Mouse (Mus musculus): ENCODE data around the gene Tmprss9. TPM values are rescaled to one million over a fixed set of nuclear protein-coding genes. Genes with fewer than 3 reads are reported as not detected.

The Tmprss9 gene
- total RNA-seq, 2 experiments from 2014 or later, result 0.12 to 0.26 TPM

DNA sequence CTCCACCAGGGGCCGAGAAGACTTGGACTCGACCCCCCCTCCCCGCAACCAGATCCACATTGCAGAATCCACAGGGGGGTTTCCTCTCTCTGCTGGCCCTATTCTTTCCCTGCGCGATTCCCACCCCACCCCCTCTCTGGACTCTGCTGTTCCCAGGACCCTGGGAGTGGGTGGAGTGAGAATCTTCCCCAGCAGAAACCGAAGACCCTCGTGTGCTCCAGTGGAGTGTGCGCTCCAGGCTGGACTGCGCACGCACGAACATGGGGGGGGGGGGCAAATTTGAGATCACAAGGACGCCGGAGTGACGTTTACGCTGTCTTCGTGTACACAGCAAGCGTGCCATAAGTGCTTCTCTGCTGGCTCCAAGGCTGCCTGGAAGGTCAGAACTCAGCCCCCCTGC lies 64.0 kb downstream of the Tmprss9 start:
- DNase-seq (ENCODE audit: low spot score in 2 of 2), result no peak

DNA sequence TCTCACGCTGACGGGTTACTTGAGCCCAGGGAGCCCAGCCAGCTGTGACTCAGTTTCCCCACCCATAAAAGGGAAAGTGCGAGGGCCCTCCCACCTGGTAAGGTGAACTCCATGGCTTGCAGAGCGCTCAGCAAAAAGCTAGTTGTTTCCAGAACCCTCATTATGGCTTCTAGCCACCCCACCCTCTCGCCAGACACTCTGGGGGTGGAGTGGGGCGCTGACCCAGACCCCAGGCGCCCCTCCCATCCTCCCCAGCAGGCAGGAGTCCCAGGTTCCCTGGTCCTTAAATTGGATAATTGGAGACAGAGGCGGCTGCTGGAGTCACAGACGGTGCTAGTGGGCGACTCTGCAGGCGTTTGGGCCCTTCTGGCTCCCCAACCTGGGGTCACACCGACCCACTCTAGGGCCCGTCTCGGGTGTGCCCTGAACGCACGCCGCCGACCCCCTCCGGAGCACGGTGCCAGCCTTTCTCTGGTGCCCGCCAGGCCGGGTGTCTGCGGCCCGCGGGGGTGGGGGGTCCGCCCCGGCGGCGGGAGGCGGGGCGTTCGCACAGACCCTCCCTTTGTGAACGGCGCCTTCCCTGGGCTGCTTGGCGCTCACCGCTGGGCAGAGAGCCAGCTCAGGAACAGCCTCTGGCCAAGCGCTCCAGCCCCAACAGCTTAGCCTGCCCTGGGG lies 64.6 kb downstream of the Tmprss9 start:
- no peak for DNase-seq (ENCODE audit: low spot score in 2 of 2)

DNA sequence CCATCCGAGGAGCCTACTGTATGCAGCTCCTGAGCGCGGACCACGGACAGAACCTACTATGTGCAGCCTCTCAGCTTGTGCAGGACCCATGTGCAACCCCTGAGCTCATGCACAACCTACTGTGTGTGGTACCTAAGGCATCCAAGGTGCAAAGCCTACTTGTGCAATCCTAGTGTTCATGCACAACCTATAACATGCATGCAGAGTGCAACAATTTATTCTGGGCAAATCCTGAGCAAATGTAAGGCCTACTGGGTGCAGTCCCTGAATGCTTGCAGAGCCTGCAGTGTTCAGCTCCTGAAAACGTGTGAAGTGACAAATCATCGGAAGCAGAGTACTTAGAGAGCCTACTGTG lies 65.1 kb downstream of the Tmprss9 start:
- DNase-seq (ENCODE audit: low spot score in 2 of 2), result no peak

DNA sequence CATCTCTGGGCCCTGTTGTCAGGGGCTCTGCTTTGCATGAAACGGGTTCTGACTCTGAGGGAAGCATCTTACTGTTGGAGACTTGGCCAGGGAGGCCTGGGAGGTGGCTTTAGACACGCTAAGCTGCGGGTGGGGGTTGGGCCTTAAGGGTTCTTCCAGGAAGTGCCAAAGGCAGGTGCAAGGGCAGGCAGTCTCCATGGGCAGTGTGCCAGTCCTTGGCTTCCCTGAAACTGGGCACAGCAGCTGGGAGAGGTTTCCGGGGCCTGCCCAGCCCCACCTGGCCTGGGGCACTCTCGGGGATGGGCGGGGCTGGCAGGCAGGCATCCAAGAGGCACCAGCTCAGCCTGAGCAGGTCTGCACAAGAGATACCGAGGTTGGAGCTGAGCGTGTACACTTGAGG lies 66.0 kb downstream of the Tmprss9 start:
- DNase-seq (ENCODE audit: low spot score in 2 of 2), result no peak

DNA sequence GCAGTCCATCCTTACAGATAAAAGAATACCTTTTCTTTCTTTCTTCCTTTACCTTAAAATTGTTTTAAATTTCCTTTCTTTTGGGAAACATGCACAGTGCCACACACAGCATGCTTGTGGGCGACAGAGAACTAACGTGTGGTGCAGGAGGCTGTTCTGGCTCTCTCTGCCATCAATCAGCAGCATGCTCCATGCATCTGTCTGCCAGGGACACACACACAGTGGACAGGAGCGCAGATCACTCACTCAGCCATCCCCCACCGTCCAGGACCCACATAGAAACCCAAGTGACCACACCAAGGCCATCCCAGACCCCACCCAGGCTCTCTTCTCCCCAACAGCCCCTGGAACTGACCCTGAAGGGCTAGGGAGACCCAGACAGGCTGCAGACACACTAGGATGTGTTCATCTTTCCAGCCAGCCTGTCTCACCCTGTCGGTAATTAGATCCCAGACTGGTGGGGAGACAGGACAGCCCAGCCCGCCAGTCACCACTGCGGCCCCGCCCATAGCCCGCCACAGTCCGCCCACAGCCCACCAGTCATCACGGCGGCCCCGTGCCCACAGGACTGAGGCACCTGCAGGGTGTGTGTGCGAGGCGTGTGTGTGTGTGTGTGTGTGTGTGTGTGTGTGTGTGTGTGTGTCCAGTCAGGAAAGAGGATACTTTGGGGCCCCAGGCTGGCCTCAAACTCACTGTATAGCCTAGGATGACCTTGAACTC lies 67.3 kb downstream of the Tmprss9 start:
- DNase-seq (ENCODE audit: low spot score in 2 of 2), result peak in 1 of 2 experiments; percentile 11

DNA sequence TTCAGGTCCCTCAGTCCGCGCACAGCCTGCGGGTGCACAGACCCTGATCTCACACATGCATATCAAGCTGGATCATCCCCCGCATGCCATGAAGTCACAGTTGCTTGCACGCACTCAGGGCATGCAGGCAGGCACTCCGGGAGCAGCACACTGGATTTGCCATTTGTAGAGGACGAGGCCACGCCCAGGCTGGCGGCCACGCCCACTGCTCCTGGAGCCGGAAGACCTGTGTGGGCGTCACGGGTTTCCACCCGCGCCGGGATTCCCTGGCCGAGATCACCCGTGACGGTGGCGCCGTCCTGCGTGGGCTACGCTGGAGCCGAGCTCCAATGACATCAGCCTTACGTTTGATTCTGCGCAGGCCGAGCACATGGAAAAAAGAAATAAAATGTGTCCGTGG lies 68.0 kb downstream of the Tmprss9 start:
- peak; percentile 78 to 82 for DNase-seq (ENCODE audit: low spot score in 2 of 2)

DNA sequence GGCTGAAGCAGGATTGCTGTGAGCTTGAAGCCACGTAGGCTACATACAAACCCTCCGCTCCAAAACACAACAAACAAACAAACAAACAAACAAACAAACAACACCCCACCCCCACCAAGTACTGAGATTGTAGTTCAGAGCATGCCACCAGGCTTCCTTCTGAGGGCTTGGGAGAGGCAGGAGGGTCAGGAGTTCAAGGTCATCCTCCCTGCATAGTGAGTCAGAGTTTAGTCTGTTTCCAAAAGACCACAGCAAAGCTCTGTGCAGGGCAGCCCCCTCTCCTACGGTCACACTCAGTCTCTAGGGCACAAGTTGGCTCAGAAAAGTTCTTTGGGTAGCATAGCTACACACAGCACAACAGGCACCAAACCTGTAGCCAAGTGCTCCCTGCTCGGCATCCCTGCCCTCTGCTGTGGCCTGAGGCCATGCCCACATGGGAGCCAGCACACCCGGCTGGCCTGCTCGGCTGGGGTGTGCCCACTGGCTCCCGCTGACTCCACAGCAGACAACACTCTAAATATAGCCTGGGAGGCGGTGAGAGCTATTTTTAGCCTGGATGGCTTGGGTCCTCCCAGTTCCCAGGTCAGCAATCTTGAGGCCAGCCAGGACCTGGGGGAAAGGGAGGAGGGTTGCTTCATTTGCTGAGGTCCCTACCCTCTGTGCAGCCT lies 68.8 kb downstream of the Tmprss9 start:
- DNase-seq (ENCODE audit: low spot score in 2 of 2), result no peak

DNA sequence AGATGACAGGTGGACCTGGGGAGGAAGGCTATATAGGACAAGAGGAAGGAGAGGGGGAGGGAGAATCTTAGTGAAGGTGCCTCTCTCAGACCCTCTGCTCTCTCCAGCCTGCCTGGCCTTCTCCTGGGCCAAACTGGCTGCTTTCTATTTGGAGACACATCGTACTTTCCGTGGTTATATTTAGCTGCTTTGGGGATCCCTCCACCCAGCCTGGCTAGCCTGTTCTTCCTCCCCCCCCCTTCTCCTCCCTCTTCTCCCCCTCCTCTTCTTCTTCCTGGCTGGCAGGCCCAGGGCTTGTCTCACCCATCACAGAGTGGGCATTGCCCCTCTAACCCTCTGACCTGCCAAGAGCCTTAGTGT lies 69.3 kb downstream of the Tmprss9 start:
- no peak for DNase-seq (ENCODE audit: low spot score in 2 of 2)

DNA sequence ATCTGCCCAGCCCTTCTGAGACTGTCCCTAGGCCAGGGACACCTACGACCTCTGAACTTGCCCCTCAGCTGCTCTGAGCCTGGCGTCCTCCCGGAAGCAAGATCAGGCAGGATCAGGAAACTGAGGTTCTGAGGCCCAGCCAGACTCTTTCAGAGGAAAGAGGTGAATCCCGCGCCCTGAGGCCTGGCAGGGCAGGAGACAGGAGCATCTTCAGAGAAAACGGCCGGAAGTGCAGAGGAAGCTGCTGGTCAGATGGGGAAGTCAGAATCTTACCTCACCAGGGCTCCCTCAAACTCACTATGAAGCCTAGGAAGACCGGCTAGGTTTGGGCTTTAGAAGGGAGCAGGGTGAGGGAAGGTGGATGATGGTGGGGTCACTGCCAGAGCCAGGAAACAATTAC lies 71.3 kb downstream of the Tmprss9 start:
- no peak for DNase-seq (ENCODE audit: low spot score in 2 of 2)

DNA sequence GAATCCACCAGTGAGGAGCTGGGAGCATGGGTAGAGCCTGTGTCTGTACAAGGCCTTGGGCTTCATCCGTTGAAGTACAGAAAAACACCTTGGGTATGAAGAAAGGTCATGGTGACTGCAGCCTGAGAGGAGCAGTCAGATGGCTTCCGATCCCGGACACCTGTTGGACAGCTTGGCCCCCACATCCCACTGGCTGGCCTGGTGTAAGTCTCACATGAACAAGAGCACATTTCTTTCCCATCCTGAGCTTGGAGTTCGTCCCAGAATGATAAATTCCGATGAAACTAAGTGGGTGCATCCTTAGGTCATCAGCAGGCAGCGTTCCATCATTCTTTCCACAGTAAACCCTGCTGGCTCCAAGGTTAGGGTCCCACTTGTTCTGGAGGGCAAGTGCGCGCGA lies 72.1 kb downstream of the Tmprss9 start:
- no peak for DNase-seq (ENCODE audit: low spot score in 2 of 2)

DNA sequence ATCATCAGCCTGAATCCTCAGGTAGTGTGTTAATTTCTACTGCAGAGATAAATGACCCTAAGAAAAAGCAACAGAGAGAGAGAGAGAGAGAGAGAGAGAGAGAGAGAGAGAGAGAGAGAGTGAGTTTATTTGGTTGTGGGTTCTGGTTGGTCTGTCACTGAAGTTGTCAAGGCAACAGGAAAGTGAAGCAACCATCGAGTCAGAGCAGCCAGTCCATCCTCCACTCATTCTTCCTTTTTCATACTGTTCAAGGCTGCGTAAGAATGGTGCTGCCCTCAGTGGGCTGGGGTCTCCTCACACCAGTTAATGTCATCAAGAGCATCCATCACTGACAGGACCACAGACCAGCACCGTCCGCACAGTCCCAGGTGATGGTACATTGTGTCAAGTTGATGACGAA lies 72.6 kb downstream of the Tmprss9 start:
- no peak for DNase-seq (ENCODE audit: low spot score in 2 of 2)

DNA sequence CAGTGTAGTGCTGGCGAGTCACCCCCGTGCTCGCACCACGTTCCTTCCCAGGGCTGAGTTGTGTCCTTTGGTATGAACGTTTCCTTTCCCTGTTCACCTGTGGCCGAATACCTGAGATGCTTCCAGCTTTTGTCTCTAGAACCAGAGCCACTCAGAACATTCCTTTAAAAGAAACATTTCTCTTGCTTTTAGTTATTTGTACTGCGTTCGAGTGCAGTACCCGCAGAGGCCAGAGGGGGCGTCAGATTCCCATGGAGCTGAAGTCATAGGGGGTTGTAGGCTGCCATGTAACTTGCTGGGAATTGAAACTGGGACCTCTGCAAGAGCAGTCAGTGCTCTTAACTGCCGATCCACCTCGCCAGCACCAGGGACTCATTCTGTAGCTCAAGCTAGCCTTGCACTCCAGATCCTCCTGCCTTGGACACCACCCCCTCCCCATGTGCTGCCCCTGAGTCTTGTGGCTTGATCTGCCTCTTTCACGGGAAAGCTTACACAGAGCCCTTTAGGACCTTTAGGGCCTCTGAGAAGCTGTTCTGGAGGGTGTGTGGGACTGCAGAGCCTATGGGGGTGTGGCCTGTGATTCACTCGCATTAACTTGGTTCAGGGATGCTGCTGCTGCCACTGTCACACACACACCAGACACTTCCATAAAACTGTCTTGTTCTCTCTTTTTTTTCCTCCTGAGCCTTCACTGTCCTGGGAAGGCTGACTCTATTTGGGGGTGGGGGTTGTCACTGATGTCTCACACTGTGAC lies 75.2 kb downstream of the Tmprss9 start:
- no peak for DNase-seq (ENCODE audit: low spot score in 2 of 2)

DNA sequence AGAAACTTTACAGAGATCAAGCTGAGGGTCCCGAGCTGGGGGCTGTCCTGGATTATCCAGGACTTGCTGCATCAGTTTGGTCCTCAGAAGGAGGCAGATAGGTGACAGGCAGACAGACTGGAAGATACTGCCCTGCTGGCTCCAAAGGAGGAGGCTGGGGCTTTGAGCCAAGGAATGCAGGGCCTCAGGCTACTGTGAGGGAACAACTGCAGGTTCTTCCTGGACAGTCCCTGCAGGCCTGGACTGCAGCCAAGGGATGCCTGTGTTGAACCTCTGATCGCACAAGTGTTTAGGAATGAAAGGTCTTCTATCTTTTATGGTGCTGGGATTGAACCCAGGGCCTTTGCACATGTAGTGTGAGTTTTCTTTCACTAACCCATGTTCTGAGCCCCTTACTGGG lies 76.2 kb downstream of the Tmprss9 start:
- no peak for DNase-seq (ENCODE audit: low spot score in 2 of 2)

DNA sequence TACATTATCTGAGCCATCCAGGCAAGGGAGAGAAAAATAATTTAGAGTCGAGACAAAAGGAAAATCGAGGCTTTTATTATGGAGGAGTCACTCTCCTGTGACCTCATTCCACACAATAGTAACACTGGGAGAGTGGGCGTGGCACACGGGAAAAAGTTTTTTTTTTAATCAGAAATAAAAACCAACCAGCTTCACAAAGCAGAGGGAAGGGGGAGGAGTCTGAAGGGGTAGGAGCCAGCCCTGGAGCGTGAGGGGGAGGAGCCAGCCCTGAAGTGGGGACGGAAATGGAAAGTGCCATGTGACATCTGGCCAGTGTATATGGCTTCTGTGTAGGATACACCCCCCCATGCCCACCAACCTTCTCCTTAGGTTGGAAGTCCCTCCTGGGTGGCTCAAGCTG lies 76.9 kb downstream of the Tmprss9 start:
- DNase-seq (ENCODE audit: low spot score in 2 of 2), result no peak

DNA sequence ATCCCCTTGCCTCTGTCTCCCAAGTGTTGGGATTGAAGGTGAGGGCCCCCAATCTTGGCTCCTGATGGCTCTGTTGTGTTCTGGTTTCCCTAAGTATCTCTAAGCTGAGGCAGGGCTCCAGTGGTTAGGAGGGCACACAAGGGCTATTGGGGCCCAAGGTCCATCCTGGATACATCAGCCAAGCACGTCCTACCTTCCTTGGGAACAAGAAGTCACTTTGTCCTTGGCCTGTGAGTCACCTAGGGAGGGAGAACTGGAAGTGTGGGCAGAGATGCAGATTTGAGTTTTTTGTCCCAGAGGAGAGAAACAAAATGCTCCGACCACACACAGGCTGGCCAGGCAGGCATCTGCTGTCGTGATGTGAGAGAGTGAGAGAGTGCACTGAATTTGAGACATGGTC lies 77.4 kb downstream of the Tmprss9 start:
- no peak for DNase-seq (ENCODE audit: low spot score in 2 of 2)

Small RNA genes within 50 kb of the gene (microRNA-seq; reads per million reads assigned to microRNA genes)
- gene Mir1982, result 4.7 to 6.7 reads per million in 2 experiments

Other genes starting within 250 kb of the Tmprss9 start
- gene Csnk1g2, start 249.0 kb upstream of the Tmprss9 start, total RNA-seq (2021), result 100 to 1,000 TPM; 253 to 267 TPM
- gene Btbd2, start 214.8 kb upstream of the Tmprss9 start, total RNA-seq (2021), result 10 to 100 TPM; 87.6 to 93.8 TPM
- gene Mknk2, start 193.7 kb upstream of the Tmprss9 start, total RNA-seq (2021), result 10 to 100 TPM; 43.3 to 47.7 TPM
- 10 to 100 TPM; 17.1 to 17.2 TPM for gene Mob3a, start 169.9 kb upstream of the Tmprss9 start, total RNA-seq (2021)
- 10 to 100 TPM; 42.6 to 45.2 TPM for gene Izumo4, start 169.7 kb upstream of the Tmprss9 start, total RNA-seq (2021)
- gene Ap3d1, start 129.6 kb upstream of the Tmprss9 start, total RNA-seq (2021), result 100 to 1,000 TPM; 140 to 153 TPM
- 10 to 100 TPM; 43.0 to 44.4 TPM for gene Dot1l, start 116.6 kb upstream of the Tmprss9 start, total RNA-seq (2021)
- gene Sf3a2, start 73.7 kb upstream of the Tmprss9 start, total RNA-seq (2021), result 10 to 100 TPM; 46.8 to 53.3 TPM
- gene Plekhj1, start 73.2 kb upstream of the Tmprss9 start, total RNA-seq (2021), result 10 to 100 TPM; 66.1 to 77.7 TPM
- 1 to 10 TPM; 2.4 to 2.9 TPM for gene Amh, start 66.6 kb upstream of the Tmprss9 start, total RNA-seq (2021)
- gene Jsrp1, start 58.4 kb upstream of the Tmprss9 start, total RNA-seq (2021), result 1 to 10 TPM; 6.6 to 8.0 TPM
- gene Oaz1, start 45.2 kb upstream of the Tmprss9 start, total RNA-seq (2021), result 100 to 1,000 TPM; 517 to 561 TPM
- gene Lingo3, start 27.8 kb upstream of the Tmprss9 start, total RNA-seq (2021), result 10 to 100 TPM; 35.4 to 45.0 TPM
- 10 to 100 TPM; 34.8 to 48.8 TPM for gene Lsm7, start 16.6 kb upstream of the Tmprss9 start, total RNA-seq (2021)
- gene Sppl2b, start 16.6 kb upstream of the Tmprss9 start, total RNA-seq (2021), result 10 to 100 TPM; 45.6 to 53.7 TPM
- gene Timm13, start 29.1 kb downstream of the Tmprss9 start, total RNA-seq (2021), result 100 to 1,000 TPM; 131 to 136 TPM
- 10 to 100 TPM; 20.0 to 20.1 TPM for gene Lmnb2, start 46.4 kb downstream of the Tmprss9 start, total RNA-seq (2021)
- 10 to 100 TPM; 25.1 to 38.3 TPM for gene Gadd45b, start 58.2 kb downstream of the Tmprss9 start, total RNA-seq (2021)
- 100 to 1,000 TPM; 107 to 137 TPM for gene Gng7, start 143.1 kb downstream of the Tmprss9 start, total RNA-seq (2021)
- gene Diras1, start 153.8 kb downstream of the Tmprss9 start, total RNA-seq (2021), result 100 to 1,000 TPM; 104 to 113 TPM
- gene Slc39a3, start 165.6 kb downstream of the Tmprss9 start, total RNA-seq (2021), result 10 to 100 TPM; 56.9 to 60.1 TPM
- gene Sgta, start 188.3 kb downstream of the Tmprss9 start, total RNA-seq (2021), result 100 to 1,000 TPM; 178 to 182 TPM
- 10 to 100 TPM; 43.9 to 49.4 TPM for gene Thop1, start 198.2 kb downstream of the Tmprss9 start, total RNA-seq (2021)
- under 1 TPM; 0.35 to 0.67 TPM for gene Creb3l3, start 227.0 kb downstream of the Tmprss9 start, total RNA-seq (2021)
- gene Map2k2, start 234.1 kb downstream of the Tmprss9 start, total RNA-seq (2021), result 100 to 1,000 TPM; 133 to 137 TPM

All from left cerebral cortex, adult 18-20 months (tissue).